Mouse (Mus musculus) T-helper 2 cell (primary cell): Measurements from ENCODE around the gene Gm17509.

Source experiments
- in situ Hi-C: fragments of 300-600 bp; cut with MboI, MseI; formaldehyde crosslinking; loops from one replicate; pipeline ENCODE4 v1.15.1; 2025; ENCODE audit warnings: high pct_unique_total_duplicates

The Gm17509 gene

DNA sequence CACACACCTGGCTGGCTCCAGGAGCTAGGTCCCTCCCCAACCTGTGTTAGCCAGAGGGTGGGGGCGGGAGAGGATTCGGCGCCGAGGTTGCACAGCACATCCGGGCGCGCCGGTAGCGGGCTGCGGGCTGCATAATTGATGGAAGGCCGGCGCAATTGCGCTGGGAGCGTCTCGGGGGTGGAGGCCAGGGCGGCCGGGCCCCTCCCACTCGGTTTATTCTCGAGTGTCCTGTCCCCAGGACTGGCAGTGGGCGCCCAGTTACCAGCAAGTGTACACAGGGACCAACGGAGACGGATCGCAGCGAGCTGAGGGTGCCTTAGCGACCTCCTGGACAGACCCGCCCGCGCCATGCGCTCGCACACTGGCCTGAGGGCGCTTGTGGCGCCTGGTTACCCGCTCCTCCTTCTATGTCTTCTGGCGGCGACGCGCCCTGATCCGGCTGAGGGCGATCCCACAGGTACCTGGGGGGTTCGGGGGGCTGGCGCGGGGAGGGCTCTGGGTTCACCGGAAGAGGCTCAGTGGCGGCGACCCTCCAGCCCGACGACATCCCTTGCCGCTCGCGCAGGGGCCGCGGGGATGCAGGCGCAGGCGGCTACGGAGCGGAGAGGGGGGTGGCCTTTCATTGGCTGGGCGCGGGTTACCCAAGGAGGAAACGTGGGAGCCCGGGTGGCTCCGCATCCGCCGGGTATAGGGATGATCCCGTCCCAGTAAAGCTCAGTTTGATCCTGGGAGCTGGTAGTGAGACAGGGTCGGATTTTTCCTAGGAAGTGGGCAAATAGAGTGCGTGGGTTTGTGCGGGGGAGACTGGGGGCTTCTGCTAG lies at the start of gene Gm17509:
Gm17509 (minus strand) TSS at position 575 of the 821 bp plus-strand sequence.
- in situ Hi-C loops: no loop called here

GRCm38 (mm10) chr13:117267963-117268362 lies 47.1 kb upstream of the Gm17509 start:
- in situ Hi-C loops: no loop called here

GRCm38 (mm10) chr13:117266156-117266555 lies 45.3 kb upstream of the Gm17509 start:
- in situ Hi-C loops: no loop called here

GRCm38 (mm10) chr13:117260704-117261103 lies 39.8 kb upstream of the Gm17509 start:
- in situ Hi-C loops: no loop called here

DNA sequence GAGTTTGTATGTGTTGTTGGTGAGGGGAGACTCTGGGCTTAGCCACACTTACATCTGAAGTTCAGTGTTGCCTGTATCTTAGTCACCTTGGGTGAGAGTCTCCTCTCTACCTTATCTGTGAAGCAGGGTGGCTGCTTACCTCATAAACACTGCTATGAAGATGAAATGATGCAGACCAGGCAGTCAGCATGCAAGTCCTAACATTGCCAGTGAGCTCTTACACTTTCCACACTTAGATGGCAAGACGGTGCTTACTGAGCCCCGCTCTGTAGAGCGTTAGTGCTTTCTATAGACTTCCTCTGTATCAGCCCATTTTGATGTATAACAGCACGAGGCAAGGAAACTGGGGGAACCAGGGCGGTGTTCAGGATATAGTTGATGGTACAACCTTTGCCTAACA lies 21.7 kb upstream of the Gm17509 start:
- in situ Hi-C loops: no loop called here

DNA sequence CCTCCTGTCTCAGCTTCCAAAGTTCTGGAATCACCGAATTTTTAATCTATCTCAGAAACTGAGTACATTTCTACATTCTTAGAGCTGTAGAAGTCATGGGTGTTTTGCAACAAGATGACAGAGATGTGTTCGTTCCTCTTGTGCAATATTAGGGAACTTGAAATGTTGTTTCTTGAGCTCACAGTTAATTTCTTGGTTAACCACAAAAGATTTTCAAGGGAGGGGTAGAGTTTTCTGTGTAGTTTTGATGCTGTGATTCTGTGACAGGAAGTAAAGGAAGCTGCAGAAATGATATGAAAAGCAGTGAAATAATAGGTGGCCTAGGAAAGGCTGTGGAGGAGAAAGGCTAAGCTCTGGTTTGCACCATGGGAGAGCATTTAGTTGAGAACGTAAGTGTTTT lies 21.2 kb upstream of the Gm17509 start:
- in situ Hi-C loops: no loop called here

DNA sequence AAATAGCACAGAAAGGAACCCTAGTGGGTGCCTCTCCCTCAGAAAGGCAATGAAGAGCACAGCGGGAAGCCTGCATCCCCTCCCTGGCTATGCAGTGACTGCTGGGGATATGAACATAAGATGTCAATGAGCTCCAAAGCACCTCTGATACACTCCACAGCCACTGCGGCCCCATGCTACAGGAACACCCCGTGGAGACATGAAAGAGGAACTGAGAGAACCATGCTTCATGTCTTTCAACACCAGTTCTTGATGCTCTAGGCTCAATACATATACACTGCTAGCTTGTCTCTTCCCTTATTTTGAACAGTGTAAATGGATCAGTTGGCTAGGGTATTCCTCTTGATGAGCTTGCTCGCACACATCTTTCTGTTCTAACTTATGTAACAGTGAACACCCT lies 16.2 kb upstream of the Gm17509 start:
- in situ Hi-C loops: no loop called here

GRCm38 (mm10) chr13:117235530-117236212 lies 14.8 kb upstream of the Gm17509 start:
- in situ Hi-C loops: no loop called here

DNA sequence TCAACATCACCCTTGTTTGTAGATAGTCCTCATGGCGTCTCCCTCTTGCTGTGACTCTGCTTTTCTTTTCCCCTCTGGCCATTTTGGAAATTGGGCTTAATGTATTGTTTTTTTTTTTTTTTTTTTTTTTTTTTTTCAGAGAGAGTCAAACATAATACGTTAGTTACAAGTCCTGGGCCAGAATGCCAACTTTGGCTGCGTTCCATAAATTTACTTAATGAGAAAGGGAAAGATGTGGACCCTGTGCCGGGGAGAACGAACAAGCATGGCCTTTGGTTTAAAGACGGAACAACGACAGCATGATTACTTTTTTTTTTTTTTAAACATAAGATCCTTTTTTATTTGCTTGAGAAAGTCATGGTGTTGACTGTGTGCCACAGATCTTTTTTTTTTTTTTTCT lies 13.6 kb upstream of the Gm17509 start:
- in situ Hi-C loops: no loop called here

- in situ Hi-C loops: no loop called here
Observed at GRCm38 (mm10) chr13:117233808-117234207, 12.9 kb upstream of the Gm17509 start.

DNA sequence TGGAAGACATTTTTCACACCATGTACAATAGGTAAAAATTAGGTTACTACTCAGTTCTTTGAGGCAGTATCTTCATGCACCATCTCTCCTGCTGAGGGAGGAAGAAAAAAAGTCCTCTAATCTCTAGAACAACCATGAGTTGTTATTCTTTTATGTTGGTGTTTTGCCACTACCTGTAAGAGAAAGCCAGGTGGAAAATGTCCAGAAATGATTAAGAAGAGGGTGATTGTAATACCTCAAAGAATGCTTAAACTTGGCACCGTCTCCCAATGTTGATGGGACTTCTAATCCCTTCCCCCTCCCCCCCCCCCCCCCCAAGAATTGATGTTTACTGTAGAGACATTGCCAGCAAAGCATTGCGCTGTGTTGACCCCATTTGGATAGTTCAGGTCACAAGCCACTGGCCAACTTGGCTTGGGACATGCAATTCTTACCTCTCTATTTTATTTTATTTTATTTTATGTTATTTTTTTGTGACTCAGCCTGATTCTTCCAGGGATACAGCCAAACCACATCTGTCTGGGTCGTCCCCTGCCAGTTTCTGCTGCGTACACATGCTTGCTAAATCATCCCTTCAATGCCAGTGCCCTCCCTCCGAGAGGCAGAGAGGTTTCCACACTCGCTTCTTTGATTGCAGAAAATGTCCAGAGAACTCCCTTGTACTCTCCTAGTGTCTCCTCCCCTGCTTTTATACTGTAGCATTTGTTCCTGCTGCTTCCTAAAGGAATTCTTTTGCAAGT lies 9.7 kb upstream of the Gm17509 start:
- in situ Hi-C loops: no loop called here

DNA sequence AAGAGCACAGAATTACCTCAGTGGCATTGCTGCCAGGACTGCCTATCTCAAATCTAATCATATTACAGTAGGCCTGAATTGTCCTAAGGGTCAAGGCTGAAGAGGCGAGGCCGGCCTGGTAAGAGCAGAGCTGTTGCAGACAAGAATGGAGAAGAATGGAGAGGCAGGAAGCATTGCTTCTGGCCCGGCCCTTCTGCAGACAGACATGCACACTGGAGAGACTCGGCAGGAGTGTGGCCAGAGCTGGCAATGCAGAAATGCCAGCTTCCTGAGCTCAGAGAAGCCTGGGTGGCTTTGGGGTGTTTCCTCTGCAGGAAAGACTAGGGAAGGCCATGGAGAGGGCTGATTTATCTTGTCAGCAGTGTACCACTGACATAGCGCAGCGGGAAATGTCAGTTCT lies 4.7 kb upstream of the Gm17509 start:
- in situ Hi-C loops: no loop called here

- in situ Hi-C loops: no loop called here
Observed at GRCm38 (mm10) chr13:117224901-117225300, 4.0 kb upstream of the Gm17509 start.

DNA sequence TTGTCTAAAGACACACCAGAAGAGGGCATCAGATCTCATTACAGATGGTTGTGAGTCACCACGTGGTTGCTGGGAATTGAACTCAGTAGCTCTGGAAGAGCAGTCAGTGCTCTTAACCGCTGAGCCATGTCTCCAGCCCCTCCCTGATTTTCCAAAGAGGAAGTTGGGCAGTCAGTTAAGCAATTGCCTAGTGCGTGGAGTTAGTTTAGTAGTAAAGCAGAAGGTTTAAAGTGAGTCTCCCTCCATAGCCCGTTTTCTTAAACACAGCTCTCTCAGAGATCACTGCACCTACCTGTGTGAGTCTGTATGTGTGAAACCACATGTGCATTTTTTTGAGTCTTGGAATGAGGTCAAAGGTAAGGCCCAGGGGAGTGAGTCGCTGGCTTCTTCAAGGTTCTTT lies 2.2 kb upstream of the Gm17509 start:
- in situ Hi-C loops: no loop called here

DNA sequence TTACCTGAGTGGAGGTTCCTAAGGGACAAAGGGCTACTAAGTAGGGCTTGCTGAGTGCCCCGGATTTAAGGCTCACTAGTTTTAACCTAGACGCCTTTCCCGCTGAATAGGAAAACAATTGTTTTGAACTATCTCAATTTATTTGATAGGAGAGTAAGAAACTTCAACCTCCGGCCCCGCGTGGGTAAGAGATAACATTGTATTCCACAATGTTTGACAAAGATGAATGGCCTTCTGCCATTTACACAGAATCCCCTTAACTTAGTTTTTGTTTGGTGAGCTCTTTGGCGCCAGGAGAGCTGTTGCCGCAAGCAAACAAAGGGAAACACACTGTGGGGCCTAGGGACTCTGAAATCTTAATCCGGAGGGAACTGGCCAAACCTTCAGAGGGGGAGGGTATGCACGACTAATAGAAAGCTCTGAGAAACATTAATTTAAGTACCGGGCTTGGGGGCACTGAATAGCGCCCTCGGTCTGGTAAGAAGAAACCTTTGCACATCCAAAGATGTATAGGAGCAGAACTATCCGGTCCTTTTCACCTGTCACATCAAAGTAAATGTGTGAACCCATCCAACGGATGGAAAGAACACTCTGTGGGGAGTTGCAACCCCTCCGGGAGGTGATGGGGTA lies 889 bp downstream of the Gm17509 start:
- in situ Hi-C loops: no loop called here

DNA sequence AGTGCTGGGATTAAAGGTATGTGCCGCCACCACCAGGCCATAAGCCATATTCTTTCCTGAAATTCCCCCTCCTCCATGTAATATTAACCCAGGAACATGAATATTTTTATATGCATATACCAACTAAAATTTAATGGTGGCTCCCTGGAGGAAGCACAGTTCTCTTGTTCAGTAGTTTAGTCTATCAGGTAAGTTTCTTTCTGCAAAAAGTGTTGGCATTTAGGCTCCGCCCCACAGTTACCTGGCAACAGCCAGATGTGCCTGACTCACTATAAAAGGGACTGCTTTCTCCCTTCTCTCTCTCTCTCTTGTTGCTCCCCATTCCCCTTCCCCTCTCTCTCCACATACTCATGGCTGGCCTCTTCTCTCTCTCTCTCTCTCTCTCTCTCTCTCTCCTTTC lies 2.8 kb downstream of the Gm17509 start:
- in situ Hi-C loops: no loop called here

- in situ Hi-C loops: no loop called here
Observed at GRCm38 (mm10) chr13:117217621-117218020, 3.3 kb downstream of the Gm17509 start.

DNA sequence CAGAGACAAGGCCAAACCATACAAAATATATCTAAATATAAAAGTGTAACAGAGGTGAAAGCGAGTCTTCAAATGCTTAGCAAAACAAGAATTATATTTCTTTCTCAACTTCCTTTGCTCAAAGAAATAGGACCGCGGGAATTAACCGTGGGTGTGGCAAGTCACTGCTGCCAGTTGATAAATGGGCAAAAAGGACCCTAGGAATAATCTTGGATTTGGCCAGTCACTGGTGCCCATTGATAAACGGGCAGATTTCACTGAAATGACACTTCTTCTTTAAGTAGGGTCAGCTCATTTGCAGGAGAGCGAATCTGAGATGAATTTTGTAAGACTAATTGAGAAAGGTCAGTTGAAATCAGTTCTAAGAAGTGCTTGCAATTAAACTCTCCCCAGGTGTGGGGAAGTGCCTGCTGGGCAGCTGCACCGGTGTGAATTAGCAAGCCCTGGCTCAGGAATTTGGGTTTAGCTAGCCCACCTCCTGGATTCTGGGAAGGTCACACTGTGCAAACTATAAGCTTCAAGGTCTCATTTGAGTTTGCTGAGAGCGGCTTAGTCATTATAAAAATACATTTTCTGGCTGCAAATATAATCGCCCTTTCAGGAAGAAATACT lies 4.0 kb downstream of the Gm17509 start:
- in situ Hi-C loops: no loop called here

DNA sequence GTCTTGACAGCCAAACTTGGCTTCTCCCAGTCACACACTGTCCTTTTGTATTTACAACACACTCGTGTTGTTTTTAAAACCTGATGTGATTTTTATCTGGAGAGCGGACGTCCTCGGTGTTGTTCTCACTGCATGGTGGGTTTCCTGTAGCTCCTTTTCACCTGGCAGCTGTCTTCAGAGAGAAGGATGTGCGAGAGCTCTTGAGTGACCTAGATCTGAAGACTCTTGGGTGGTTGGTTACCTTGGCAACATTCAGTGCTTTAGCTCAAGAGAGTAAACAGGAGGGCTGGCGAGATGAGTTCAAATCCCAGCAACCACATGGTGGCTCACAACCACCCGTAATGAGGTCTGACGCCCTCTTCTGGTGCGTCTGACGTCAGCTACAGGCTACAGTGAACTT lies 4.7 kb downstream of the Gm17509 start:
- in situ Hi-C loops: no loop called here

DNA sequence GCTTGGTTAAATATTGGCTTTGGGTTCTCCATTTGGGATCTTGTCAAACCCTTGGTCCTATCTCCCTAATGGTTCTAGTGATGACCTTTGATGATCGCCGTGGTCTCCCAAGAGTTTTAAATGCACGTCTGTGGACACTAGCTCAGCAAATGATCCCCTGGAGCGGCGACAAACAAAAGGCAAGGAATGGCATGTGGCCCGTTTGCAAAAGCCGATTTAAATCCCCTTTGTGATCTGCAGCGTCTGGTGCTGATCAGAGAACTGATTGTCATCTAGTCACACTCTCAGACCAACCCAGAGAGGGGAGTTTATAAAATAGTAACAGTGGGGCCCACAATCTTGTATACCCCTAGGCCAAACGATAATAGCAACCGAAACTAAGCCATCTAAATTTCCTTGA lies 5.4 kb downstream of the Gm17509 start:
- in situ Hi-C loops: no loop called here

GRCm38 (mm10) chr13:117211386-117211875 lies 9.4 kb downstream of the Gm17509 start:
- in situ Hi-C loops: no loop called here
